Comparison of ENCODE assay signal across 8 mouse cellular contexts in genomic region chr15:89623626-89623959, GRCm38 (mm10). TPM values are rescaled to one million over a fixed set of nuclear protein-coding genes. Genes with fewer than 3 reads are reported as not detected.
DNase-seq lines count a peak whose midpoint lies in the region; ATAC-seq lines count a peak whose summit lies in the region.

No protein-coding gene starts in this region.

- WGBS in hindbrain, embryonic 10.5 days, result 27% methylated on average over 6 of the region's 6 CpGs
- 12% methylated on average over 6 of the region's 6 CpGs for WGBS in hindbrain, embryonic 12.5 days
- 11% methylated on average over 6 of the region's 6 CpGs for WGBS in forebrain, embryonic 14.5 days
- 4% methylated on average over 6 of the region's 6 CpGs for WGBS in hindbrain, embryonic 15.5 days

- no peak overlapping the region for H3K4me2 ChIP-seq in hindbrain, embryonic 12.5 days (replicated peaks)
- H3K4me2 ChIP-seq in forebrain, embryonic 14.5 days (ENCODE audit: low read length), result no peak overlapping the region
- peak overlapping the region; percentile 20 for H3K4me2 ChIP-seq in hindbrain, embryonic 15.5 days

- no peaks in the 10 kb centered on the region for H3K4me1 ChIP-seq in hindbrain, embryonic 10.5 days (replicated peaks)
- no peaks in the 10 kb centered on the region for H3K4me1 ChIP-seq in hindbrain, embryonic 12.5 days
- no peaks in the 10 kb centered on the region for H3K4me1 ChIP-seq in forebrain, embryonic 14.5 days (ENCODE audit: control insufficient read depth, insufficient read depth, low read length)
- H3K4me1 ChIP-seq in hindbrain, embryonic 15.5 days (replicated peaks), result no peaks in the 10 kb centered on the region

- no peak for ATAC-seq in hindbrain, embryonic 12.5 days (ENCODE audit: low FRiP score)
- peak; percentile 68 for ATAC-seq in cerebellum, adult (ENCODE audit: insufficient number of reproducible peaks, low FRiP score, low TSS enrichment)
- peak; percentile 71 for ATAC-seq in forebrain, embryonic 14.5 days
- peak; percentile 48; the same call in 1 of the 2 replicates for ATAC-seq in hindbrain, embryonic 15.5 days (ENCODE audit: low FRiP score, low read depth)

- no peak overlapping the region for H3K27ac ChIP-seq in hindbrain, embryonic 10.5 days
- H3K27ac ChIP-seq in hindbrain, embryonic 12.5 days, result no peak overlapping the region
- no peak overlapping the region for H3K27ac ChIP-seq in forebrain, embryonic 14.5 days (ENCODE audit: low read depth, low read length)
- H3K27ac ChIP-seq in hindbrain, embryonic 15.5 days (replicated peaks), result no peak overlapping the region

- peak; percentile 79 for DNase-seq in hindbrain, embryonic 10.5 days (ENCODE audit: low spot score)
- peak; percentile 91 for DNase-seq in forebrain, embryonic 14.5 days (ENCODE audit: low spot score)
- DNase-seq in layer of hippocampus, postnatal 14 days (ENCODE audit: low spot score in 2 of 2), result peak; percentile 79 to 82
- DNase-seq in lung, postnatal 4 days, result peak; percentile 30 to 61
- DNase-seq in right cerebral cortex, postnatal 25 days, result peak; percentile 67

- no peaks in the 10 kb centered on the region for H3K36me3 ChIP-seq in hindbrain, embryonic 10.5 days
- no peaks in the 10 kb centered on the region for H3K36me3 ChIP-seq in hindbrain, embryonic 12.5 days
- no peaks in the 10 kb centered on the region for H3K36me3 ChIP-seq in forebrain, embryonic 14.5 days (ENCODE audit: control insufficient read depth, insufficient read depth, low read length)
- no peaks in the 10 kb centered on the region for H3K36me3 ChIP-seq in hindbrain, embryonic 15.5 days

- H3K27me3 ChIP-seq in hindbrain, embryonic 10.5 days (ENCODE audit: insufficient read depth, poor library complexity, severe bottlenecking), result no peaks in the 10 kb centered on the region
- no peaks in the 10 kb centered on the region for H3K27me3 ChIP-seq in hindbrain, embryonic 12.5 days
- H3K27me3 ChIP-seq in forebrain, embryonic 14.5 days (replicated peaks; ENCODE audit: control insufficient read depth, insufficient read depth, low read length), result no peaks in the 10 kb centered on the region
- H3K27me3 ChIP-seq in hindbrain, embryonic 15.5 days, result no peaks in the 10 kb centered on the region

- no peak overlapping the region for H3K4me3 ChIP-seq in hindbrain, embryonic 10.5 days
- H3K4me3 ChIP-seq in hindbrain, embryonic 12.5 days, result no peak overlapping the region
- no peak overlapping the region for H3K4me3 ChIP-seq in forebrain, embryonic 14.5 days (ENCODE audit: low read depth, low read length)
- H3K4me3 ChIP-seq in hindbrain, embryonic 15.5 days, result no peak overlapping the region

- H3K9ac ChIP-seq in hindbrain, embryonic 12.5 days, result no peak overlapping the region
- H3K9ac ChIP-seq in forebrain, embryonic 14.5 days (ENCODE audit: low read length), result no peak overlapping the region
- H3K9ac ChIP-seq in hindbrain, embryonic 15.5 days, result no peak overlapping the region

- H3K9me3 ChIP-seq in hindbrain, embryonic 10.5 days, result 0 out of 2 replicates have a peak, but pooled peaks cover 6% of the 10 kb centered on the region
- H3K9me3 ChIP-seq in hindbrain, embryonic 12.5 days (replicated peaks), result no peaks in the 10 kb centered on the region
- H3K9me3 ChIP-seq in forebrain, embryonic 14.5 days (replicated peaks; ENCODE audit: control insufficient read depth, low read length), result no peaks in the 10 kb centered on the region
- H3K9me3 ChIP-seq in hindbrain, embryonic 15.5 days, result no peaks in the 10 kb centered on the region

RNA-seq across cellular contexts. Expression of gene Rabl2, which starts 31.9 kb away (rescaled TPM):
- polyA plus RNA-seq in hindbrain, embryonic 10.5 days (2016; fragmentation: Nextera tagmentation; extraction: Ambion mirVana), result 76.7 and 88.1 TPM in 2 replicates
- 61.3 and 71.5 TPM in 2 replicates for polyA plus RNA-seq in hindbrain, embryonic 12.5 days (2016; fragmentation: Nextera tagmentation; extraction: Ambion mirVana)
- polyA plus RNA-seq in forebrain, embryonic 14.5 days (2014; fragmentation: Nextera tagmentation; extraction: Ambion mirVana), result 61.9 and 67.0 TPM in 2 replicates
- polyA plus RNA-seq in hindbrain, embryonic 15.5 days (2015; fragmentation: Nextera tagmentation; extraction: Ambion mirVana), result 74.3 and 86.2 TPM in 2 replicates
- 10 to 100 TPM; 30.8 to 32.7 TPM for total RNA-seq in layer of hippocampus, postnatal 14 days (2021)

RNA-seq across cellular contexts. Expression of gene Acr, which starts 55.5 kb away (rescaled TPM):
- polyA plus RNA-seq in hindbrain, embryonic 10.5 days (2016; fragmentation: Nextera tagmentation; extraction: Ambion mirVana), result 0.19 and 0.38 TPM in 2 replicates
- 1.2 and 1.3 TPM in 2 replicates for polyA plus RNA-seq in hindbrain, embryonic 12.5 days (2016; fragmentation: Nextera tagmentation; extraction: Ambion mirVana)
- 0.63 and 1.2 TPM in 2 replicates for polyA plus RNA-seq in forebrain, embryonic 14.5 days (2014; fragmentation: Nextera tagmentation; extraction: Ambion mirVana)
- polyA plus RNA-seq in hindbrain, embryonic 15.5 days (2015; fragmentation: Nextera tagmentation; extraction: Ambion mirVana), result 1.4 and 1.5 TPM in 2 replicates
- total RNA-seq in layer of hippocampus, postnatal 14 days (2021), result 1 to 10 TPM in 1 of 2 experiments, under 1 TPM in 1; 0.65 to 2.4 TPM
